Mouse (Mus musculus): ENCODE data around the gene Nid1.
A peak's percentile ranks its signal among the peaks of the same experiment; 100 is the strongest.
"Not testable (repeated sequence)": the region's sequence is repeated elsewhere in the genome, so short reads cannot be mapped to it uniquely, and the experiment has no call there.

Nid1 gene

DNA sequence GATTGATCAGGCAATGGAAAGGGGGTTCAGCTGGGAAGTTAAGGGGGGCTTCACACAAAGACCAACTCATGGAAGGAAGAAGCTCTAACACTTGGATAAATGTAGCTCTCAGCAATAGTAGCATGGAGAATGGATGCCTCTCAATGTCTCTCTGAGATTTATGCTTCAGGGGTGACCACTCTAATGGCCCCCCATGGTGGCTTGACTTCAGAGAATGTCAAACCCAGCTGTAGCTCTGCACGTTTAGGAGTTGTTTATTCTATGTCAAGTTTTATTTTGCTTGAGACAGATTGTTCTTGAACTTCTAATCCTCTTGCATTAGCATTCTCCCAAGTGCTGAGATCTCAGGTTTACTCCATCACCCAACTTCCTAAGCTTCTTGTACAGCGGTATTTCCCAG lies 60.7 kb downstream of the Nid1 start:
- peak in 1 of 2 experiments; percentile 15 for DNase-seq

DNA sequence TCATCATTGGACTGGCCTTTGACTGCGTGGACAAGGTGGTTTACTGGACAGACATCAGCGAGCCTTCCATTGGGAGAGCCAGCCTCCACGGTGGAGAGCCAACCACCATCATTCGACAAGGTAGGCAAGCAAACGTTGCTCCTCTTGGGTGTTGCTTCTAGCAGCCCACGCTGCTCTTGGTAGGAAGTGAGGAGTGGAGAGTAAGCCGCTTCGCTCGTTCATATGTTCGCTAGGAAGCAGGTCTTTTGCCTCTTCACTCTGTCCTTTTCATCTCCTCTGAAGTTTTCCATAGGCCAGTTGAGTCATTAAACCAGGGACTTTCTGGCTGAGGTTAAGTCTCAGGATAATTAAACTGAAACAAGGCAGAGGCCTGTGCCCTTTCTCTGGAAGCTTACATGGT lies 65.1 kb downstream of the Nid1 start:
- no peak for DNase-seq

DNA sequence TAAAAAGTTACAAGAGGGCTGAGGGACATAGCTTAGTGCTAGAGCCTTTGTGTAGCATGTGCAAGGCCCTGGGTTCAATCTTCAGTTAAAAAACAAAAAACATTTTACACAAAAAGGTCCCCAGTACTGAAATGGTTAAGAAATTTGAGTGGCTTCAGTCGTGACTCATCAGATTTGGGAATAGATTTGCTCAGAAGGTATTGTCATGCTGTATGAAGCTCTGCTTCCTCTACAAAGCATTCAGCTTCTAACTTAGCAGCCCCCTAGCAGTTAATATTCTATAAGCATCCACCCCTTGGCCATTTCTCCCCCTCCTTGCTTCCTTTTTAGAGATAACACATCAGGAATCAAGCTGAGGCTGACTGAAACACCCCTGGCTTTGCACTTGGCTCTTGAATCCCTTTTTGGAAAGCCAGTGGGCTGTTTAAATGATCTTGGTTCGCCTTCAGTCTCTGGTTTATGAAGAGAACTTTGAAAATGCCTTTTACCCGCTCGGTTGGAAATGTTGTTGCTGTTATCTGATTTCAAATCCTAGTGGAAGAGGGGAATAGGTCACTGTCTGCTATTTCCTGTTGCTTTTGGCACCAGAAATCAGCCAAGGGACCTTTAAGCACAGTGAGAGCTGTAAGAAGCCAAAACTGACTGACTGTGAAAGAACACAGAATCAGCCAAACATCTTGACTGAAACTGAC lies 66.5 kb downstream of the Nid1 start:
- DNase-seq: peak in 1 of 2 experiments; percentile 25

DNA sequence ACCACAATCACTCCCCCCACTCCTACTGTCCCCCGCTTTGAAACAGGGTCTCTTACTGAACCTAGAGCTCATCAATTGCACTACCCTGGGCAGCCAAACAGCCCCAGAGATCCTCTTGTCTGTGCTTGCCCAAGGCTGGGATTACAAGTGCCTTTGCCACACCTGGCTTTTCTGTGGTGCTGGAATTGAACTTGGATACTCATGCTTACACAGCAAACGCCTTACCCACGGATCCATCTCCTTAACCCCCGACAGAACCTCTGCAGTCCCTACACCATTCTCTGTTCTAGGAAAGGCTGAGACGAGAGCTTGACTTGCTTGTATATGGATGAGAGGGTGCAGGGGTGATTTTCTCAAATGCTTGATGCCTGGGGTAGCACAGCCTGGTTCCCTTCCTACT lies 67.7 kb downstream of the Nid1 start:
- DNase-seq: no peak

DNA sequence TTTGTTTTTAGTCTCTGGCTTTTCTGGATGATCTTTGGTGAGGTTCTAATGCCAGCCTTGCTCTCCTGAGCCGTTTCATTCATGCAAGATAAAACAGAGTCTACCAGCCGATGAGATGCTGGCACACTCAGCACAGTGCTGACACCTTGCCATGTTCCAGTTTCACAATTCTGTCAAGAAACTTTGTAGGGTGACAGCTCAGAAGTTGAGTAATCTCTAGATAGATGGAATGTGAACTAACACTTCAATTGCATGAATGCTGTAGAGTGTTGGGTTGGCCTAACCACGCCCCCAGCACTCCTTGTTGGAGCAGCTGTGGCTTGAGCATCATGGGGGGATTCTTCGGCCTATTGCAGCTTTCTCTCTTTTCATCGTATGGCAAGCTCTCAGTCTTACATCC lies 69.2 kb downstream of the Nid1 start:
- no peak for DNase-seq

DNA sequence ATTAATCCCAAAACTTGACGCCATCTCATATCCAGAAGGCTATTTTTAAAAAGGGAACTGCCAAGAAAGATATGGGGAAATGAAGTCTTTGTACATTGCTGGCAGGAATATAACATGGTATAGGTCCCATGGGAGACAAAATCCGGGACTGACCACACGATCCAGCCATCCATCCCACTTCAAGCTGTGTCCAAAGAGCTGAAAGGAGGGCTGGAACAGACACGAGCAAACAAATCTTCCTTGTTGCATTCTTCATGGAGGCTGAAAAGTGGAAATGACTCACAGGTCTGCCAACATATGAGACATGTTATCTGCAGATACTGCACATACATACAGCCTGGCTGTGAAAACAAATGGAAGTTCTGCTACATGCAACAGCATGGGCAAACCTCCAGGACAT lies 77.5 kb downstream of the Nid1 start:
- DNase-seq: no peak

DNA sequence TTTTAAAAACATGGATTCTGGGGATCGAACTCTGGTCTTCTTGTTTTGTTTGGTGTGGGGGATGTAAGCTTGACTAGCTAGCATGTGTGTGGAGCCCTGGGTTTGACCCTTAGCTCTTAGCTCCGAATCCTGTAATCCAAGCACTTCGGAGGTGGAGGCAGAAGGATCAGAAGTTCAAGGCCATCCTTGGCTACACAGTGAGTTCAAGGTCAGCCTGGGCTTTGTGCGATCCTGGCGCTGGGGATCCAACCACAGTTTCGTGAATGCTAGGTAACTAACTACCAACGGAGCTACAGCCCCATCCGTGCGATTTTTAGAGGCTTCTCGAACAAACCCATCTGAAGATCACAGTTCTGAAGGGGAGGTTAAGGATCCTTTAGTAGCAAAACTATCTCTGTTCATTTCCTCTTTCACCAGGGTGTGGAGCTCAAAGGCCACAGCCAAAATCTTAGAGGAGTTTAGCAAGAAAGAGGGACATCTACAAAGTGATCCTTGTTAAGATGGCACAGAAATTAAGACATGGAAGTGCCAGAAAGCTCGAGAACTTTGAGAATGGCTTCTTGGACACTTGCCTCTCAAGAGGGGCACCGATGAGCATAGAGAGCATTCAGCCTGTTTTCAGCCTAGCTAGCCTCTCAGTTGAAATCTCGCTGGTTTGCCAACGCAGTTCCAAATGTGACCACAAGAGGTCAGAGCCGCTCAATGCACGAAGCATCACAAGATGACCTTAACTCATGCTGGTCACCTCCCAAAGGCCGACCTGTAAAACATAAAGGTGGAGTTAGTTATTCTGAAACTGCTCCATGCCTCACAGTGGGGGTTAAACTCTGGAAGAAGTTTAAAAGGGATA lies 79.2 kb downstream of the Nid1 start:
- DNase-seq: peak; percentile 92

DNA sequence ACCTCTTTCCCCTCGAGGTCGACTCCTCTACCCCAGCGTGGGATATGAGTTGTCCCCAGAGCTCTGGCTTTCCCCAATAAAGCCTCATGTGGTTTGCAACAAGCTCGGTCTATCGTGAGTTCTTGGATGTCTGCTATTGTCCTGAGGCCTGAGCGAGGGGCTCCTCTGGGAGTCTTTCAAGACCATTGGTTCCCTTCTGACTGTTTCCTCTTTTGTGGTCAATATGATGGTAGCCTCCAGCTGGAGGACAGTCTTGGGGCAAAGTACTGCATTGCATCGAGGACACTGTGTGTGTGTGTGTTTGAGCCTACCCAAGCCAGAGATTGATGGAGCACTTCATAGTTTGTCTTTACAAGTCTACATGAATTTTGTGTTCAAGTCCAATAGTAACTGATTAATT lies 80.8 kb downstream of the Nid1 start:
- DNase-seq: no peak

DNA sequence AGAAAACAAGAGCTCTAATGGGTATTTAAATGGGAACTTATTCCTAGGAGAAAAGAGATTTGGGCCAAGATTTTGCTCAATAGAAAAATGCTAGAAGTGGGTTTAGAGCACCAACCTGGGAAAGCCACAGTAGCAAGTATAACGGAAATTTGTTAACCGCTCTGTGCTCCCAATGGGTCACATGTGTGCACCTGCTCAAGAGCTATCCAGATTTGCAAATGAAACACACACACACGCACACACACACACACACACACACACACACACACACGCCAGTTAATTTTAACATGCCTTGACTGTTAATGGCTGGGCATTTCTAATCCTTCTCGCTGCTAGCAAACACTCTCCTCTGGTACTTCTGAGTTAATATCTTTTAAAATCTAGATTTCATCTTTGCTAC lies 83.1 kb downstream of the Nid1 start:
- no peak for DNase-seq

DNA sequence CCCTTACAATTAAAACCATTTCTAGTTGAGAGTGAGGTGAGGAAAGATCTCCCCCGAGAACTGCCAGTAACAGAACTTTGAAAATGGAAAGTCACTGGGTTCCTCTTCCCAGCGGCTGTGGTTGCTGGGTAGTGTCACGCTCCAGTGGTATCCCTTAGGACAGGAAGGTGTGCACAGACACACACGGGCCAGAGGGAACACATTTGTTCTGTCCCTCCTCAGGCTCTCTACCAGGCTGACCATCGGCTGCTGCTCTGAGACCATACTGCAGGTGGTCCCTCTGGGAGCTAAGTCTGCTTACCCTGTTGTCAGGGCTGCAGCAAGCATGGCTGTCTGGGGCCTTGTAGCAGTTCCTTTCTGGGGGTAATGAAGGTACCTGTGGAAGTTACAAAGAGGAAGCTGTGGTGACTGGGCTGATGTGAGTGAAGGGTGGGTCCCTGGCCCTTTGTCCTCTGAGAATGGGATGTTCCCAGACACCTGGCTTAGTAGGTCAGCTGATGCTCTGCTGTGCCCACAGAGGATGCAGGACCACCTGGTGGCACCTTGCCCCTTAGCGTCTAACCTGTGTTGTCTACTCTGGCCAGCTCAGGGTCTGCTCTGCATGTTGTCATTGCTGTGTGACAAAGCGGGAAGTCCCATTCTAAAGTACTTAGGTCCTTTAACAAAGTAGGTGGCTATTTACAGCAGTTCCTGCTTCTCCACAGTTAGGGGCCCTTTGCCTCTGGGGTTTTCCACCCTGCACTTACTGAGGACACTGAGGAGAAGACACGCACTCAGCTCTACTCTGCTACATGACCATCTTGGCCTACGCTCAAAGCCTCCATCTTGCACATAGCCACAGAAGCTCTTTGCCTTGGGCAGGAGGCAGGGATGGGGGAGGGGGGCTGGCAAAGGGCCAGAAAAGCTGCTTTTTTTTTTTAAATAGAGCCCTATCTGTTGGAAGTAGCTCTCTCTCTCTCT lies 86.6 kb downstream of the Nid1 start:
- DNase-seq: peak in 1 of 2 experiments; percentile 27

DNA sequence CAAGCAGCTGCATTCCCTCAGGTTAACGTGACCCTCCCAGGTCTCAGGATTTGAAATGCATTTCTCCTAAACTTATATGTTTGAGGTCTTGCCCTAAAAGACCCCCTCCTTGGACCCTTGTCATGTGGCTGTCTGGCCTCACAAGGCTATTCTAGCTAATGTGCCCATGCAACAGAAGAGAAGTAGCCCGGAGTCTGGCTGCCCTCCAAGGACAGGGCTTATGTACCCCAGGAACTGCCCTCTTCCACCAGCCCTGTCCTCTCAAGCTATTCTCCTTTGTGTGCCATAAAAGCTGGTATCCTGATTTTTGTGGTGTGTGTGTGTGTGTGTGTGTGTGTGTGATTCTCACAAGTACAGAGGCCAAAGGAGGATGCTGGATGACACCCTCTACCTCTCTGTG lies 87.9 kb downstream of the Nid1 start:
- DNase-seq: no peak

DNA sequence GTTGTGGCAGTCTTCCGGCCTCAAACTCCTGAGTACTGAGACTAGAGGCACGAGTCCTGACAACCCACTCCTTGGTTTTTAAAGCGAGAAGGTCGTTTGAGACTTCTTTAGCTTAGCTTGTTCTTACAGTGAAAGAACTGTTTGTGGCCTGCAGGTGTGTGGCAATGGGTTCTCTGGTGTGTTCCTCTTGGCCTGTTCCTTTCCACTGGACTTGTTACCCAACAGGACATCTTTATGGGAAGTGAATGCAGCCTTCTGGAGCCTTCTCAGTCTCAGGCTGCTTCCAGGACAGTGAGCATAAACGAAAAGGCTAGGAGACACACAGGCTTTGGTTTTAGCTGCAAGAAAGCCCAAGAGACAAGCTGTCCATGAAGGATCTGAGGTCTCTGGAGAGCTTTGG lies 88.5 kb downstream of the Nid1 start:
- DNase-seq: no peak

DNA sequence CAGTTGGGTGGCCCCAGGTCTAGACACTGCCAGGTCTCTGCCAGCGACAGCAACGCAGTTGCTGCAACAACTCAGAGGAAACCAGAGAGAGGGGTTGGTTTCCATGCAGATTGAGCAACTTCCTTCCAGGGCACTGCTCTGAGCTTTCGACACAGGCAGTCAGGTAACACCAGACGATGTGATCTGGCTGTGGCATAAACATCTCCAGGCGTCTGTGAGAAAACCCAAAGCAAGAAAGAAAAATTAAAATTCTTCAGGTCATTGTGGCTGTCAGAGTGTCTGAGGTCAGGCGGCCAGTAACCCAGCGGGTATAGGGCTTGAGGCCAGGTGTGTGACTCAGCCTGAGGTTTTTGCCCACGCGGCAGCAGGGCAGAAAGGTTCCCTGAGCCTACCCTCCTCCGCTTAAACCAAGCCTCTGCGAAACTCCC lies 91.8 kb downstream of the Nid1 start:
- DNase-seq: no peak

DNA sequence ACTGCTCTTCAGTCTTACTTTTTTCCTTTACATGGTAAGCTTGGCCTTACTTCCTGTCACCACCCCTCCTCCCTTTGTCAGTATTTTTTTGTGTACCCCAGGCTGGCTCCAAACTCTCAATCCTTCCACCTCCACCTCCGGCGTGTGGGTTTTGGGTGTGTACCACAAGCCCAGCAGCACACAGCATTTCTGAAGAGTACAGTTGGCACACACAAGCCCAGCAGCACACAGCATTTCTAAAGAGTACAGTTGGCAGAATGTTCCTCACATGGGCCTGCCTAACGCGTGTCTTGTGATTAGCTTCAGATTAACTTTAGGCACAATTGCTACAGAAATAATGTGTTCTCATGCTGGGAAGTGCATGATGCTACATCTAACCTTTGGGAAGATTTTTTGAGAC lies 93.6 kb downstream of the Nid1 start:
- DNase-seq: no peak

DNA sequence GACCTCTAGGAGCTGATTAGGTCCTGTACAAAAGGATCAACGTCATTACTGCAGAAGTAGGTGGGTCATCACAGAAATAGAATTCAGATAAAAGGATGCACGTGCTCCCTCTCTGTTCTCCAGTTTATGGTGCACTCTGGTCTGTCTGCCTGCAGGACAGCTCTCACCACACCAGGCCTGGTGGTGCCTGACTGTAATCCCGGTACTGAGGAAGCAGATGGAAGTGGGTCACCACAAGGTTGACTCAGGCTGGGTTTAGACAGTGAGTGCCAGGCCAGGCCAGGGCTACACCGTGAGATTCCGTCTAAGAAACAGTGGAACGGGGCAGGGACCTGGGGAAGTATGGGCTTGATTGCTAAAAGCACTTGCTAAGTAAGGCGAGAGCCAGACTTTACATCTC lies 94.6 kb downstream of the Nid1 start:
- DNase-seq: no peak

DNA sequence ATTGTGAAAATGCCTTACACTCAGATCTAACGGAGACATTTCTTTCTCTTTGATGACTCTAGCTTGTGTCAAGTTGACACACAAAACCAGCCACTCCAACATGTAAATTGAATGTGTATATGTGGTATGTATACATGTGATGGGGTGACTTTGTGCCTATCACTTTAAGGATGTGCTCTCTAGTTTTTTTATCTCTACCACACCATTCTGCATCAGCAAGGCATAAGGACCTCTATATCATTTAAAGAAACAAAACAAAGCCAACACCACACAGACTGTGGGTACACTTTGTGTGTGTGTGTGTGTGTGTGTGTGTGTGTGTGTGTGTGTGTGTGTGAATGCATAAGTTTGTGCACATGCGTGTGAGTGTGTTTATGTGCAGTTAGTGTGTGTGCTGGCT lies 99.2 kb downstream of the Nid1 start:
- no peak for DNase-seq

DNA sequence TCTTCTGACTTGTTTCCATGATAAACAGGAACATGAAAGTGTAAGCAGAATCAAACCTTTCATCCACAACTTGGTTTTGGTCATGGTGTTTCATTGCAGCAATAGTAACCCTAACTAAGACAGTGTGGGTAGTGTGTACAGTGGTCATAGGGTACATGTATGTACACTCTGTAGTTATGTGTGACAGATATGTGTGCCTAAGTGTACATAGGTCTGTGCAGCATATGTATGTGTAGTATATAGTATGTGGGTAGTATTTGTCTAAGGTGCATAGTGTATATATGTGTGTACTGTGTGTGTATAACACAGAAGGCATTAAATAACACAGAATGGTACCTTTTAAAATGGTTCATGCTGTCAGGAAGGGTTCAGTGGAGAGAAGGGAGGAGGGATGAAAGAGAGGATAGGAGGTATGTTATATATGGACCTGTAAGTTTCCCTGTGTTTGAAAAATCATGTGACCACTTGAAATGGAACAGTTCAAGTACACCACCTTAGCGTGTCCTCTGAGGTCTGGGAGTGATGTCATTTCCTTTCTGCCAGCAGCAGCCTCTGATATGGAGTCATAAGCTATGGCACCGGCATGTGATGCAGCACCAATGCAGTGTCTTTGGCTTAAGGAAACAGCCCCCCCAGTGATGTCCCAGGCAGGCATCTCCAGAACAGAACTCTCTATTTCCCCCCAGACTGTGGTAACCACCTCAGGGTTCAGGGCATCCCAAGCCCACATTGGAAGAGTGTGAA lies 100.1 kb downstream of the Nid1 start:
- no peak for DNase-seq

DNA sequence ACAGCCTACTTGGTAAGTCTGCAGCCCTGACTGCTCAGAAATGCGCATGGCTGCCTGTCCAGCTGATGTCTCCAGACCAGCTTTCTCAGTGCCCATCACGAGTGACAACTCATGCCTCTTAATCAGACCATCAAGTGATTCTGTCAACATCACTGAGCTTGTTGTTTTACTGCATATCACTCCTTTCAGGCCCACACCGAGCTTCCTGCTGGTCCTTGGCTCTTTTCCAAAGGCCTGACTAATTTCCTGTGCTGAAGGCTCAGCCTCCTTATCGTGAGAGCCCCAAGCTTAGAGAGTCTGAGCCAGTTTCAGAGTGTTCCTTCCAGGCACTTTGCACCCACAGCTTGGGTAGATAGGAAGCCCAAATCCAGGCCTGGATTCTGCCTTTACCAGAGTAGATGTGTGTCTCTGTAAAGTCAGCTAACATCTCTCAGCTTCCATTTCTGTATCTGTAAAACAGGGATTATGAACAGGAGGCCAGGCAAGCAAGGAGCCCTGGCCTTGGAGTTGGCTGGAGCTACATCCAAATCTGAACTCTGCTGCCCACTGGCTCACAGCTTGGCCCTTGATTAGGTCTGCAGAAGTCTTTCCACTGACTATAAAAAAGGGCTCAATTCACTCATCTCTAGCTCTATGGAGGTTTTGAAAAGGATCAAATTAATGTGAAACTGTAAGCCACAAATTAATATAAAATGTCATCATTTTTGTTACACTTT lies 101.4 kb downstream of the Nid1 start:
- DNase-seq: peak in 1 of 2 experiments; percentile 40

DNA sequence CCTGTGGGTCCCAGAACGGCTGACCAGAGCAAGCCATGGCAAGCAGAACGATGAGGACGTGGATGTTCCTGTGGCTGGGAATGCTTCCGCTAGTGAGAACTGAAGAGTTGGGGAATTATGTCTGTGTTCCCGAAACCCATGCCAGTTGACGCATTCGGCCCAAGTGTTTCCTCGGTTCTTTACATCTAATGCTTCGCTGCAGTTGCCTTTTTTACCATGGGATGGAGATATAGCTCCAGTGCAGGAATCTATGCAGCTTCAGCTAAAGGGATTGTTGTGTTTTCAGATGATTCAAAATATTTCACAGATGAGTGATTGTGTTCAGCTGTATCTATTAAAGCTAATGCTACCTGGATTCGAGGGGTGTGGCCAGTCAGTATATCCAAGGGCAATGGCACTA lies 105.7 kb downstream of the Nid1 start:
- not testable (repeated sequence) for DNase-seq

DNA sequence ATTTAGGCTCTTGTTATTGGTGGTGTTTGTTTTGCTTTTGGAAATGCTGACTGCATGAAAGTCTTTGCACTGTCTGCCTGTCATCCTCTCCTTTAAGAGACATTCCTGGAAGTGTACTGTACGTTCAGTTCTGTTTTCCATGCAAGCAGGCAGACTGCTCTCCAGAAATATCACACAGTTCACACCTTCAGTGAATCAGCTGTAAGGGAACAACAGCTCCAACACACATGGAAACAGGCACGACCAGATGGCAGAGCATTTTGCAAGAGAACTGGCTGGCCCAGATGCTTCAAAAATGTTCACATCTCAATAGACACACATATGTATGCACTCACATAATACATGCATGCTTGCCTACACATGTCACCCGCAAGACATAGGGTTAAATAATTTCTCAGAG lies 109.4 kb downstream of the Nid1 start:
- DNase-seq: no peak

DNA sequence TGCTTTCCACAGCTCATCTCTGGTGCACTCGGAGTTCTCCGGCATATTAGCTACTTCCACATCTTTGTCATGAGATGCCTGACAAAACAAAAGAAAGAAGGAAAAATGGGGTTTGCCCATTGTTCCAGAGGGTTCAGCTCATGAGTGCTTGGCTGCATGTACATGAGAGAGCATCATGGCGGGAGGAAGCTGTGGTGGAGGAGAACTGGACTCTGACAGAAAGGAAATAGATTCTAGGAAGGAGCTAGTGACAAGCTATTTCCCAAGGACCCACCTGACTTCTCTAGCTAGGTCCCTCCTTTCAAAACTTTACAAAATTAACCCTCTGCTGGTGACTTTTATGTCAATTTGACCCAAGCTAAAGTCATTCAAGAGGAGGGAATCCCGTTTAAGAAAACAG lies 110.5 kb downstream of the Nid1 start:
- no peak for DNase-seq

Measured in kidney, postnatal 4 days (tissue).